Mouse (Mus musculus): ENCODE measurements around the gene Pip4k2a. TPM values are rescaled to one million over a fixed set of nuclear protein-coding genes. Genes with fewer than 3 reads are reported as not detected.

Gene Pip4k2a
- polyA plus RNA-seq, 1 experiment, result 78.1 TPM

DNA sequence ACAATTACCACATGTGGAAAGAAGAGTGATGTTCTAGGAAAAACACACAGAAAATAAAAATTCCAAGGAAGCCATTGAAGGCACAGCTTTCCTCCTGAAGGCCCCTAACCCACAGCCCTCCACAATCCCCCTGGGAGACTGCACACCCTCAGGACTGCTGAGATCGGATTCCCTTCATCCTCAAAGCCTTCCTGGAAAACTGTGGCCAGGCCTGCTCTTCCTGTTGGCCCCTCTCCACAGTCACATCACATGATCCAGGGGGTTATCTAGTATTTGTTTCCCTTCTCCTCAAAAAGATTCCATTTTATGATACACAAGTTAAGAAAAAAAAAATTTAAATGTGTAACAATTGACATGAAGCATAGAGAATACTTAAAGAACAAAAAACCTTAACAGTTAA, 59.7 kb downstream of the Pip4k2a start:
- Histone ChIP-seq H3K4me3 (replicated peaks; ENCODE audit: insufficient read depth, low read depth, low read length) (no peak overlapping the region), H3K27ac (ENCODE audit: insufficient read depth, low read length) (no peak overlapping the region), H3K27me3 (ENCODE audit: control insufficient read depth, insufficient read depth, low read length) (no peaks in the 10 kb centered on the region), H3K4me1 (ENCODE audit: control insufficient read depth, insufficient read depth, low read length) (peaks cover 8% of the 10 kb centered on the region)
- no peak for DNase-seq
- WGBS, result 69% methylated on average over 1 of the region's 1 CpGs
- TF ChIP-seq POLR2A (IDR thresholded peaks at IDR 0.05; ENCODE audit: borderline replicate concordance, insufficient read depth, low read length) (no peak), CTCF (IDR thresholded peaks at IDR 0.05; ENCODE audit: borderline replicate concordance, insufficient read depth, low read depth, low read length) (no peak)

DNA sequence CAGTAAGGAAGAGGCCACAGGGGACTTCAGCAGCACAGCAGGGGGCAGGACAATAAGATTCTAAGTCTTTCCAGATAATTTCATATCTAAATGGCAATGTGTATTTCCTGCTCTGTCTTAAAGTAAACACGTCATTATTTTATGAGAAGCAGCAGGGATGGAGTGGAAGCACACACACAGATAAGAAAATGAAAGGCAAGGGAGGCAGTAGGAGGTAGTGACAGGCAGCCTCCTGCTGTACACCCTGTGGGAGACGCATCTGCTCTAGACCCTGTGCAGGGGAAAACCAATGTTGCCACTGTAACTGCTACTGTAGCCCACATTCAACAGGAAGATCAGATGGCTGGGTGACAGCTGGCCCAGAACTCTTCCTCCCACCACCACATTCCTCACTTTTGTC, 60.3 kb downstream of the Pip4k2a start:
- H3K27ac ChIP-seq (ENCODE audit: insufficient read depth, low read length), result no peak overlapping the region
- H3K4me3 ChIP-seq (replicated peaks; ENCODE audit: insufficient read depth, low read depth, low read length), result no peak overlapping the region
- TF ChIP-seq CTCF (IDR thresholded peaks at IDR 0.05; ENCODE audit: borderline replicate concordance, insufficient read depth, low read depth, low read length), result no peak
- no peak for TF ChIP-seq POLR2A (IDR thresholded peaks at IDR 0.05; ENCODE audit: borderline replicate concordance, insufficient read depth, low read length)
- H3K27me3 ChIP-seq (ENCODE audit: control insufficient read depth, insufficient read depth, low read length), result no peaks in the 10 kb centered on the region
- 46% methylated on average over 2 of the region's 2 CpGs for WGBS
- H3K4me1 ChIP-seq (ENCODE audit: control insufficient read depth, insufficient read depth, low read length), result peaks cover 7% of the 10 kb centered on the region; the same call in 1 of the 2 replicates
- no peak for DNase-seq

DNA sequence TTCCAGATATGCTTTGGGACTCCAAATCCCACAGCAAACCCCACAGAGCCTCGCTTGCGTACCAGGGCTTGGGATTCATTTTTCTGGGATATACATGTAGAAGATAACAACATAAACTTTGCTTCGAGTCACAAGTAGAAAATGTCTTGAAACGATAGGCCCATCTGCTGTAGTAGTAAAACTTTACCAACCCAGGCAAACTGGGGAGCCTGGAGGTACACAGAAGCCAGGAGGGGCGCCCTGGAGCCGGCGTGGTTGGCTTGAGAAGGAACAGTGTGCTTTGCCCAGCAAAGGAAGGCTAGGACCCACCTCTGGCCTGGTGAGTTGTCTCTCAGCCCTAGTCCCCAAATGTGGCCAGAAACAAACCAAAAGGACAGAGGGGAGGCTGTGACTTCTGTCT, 61.5 kb downstream of the Pip4k2a start:
- no peak for TF ChIP-seq POLR2A (IDR thresholded peaks at IDR 0.05; ENCODE audit: borderline replicate concordance, insufficient read depth, low read length)
- TF ChIP-seq CTCF (IDR thresholded peaks at IDR 0.05; ENCODE audit: borderline replicate concordance, insufficient read depth, low read depth, low read length), result no peak
- 96% methylated on average over 7 of the region's 7 CpGs for WGBS

GRCm38 (mm10) chr2:18935581-18936027, 62.3 kb downstream of the Pip4k2a start:
- WGBS, result 90% methylated on average over 2 of the region's 2 CpGs

More for the DNA sequence above, 61.5 kb downstream of the Pip4k2a start:
- Histone ChIP-seq H3K4me3 (replicated peaks; ENCODE audit: insufficient read depth, low read depth, low read length) (no peak overlapping the region), H3K27me3 (ENCODE audit: control insufficient read depth, insufficient read depth, low read length) (no peaks in the 10 kb centered on the region), H3K4me1 (ENCODE audit: control insufficient read depth, insufficient read depth, low read length) (peaks cover 7% of the 10 kb centered on the region; the same call in 1 of the 2 replicates), H3K27ac (ENCODE audit: insufficient read depth, low read length) (no peak overlapping the region)
- no peak for DNase-seq

DNA sequence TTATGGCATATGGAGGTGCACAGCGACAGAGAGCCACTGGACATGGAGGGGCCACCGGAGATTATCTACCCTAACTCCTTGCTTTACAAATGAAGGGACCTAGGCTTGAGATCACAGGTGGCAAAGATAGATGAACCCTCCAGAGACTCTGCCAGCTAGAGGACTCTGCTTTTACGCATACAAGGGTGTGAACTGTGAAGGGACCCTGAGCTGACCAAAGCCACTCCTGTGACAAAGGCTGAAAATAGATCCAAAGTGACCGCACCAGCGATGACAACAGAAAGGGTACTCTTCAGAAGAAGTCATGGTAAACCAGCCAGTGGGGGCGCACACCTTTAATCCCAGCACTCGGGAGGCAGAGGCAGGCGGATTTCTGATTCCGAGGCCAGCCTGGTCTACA, 63.8 kb downstream of the Pip4k2a start:
- TF ChIP-seq CTCF (IDR thresholded peaks at IDR 0.05; ENCODE audit: borderline replicate concordance, insufficient read depth, low read depth, low read length) (no peak), POLR2A (IDR thresholded peaks at IDR 0.05; ENCODE audit: borderline replicate concordance, insufficient read depth, low read length) (no peak)
- WGBS, result 95% methylated on average over 9 of the region's 9 CpGs
- no peak for DNase-seq
- H3K4me1 ChIP-seq (ENCODE audit: control insufficient read depth, insufficient read depth, low read length), result peaks cover 7% of the 10 kb centered on the region; the same call in 1 of the 2 replicates
- H3K27me3 ChIP-seq (ENCODE audit: control insufficient read depth, insufficient read depth, low read length), result no peaks in the 10 kb centered on the region
- H3K27ac ChIP-seq (ENCODE audit: insufficient read depth, low read length), result no peak overlapping the region
- H3K4me3 ChIP-seq (replicated peaks; ENCODE audit: insufficient read depth, low read depth, low read length), result no peak overlapping the region

More at GRCm38 (mm10) chr2:18935581-18936027, 62.3 kb downstream of the Pip4k2a start:
- Histone ChIP-seq H3K27ac (ENCODE audit: insufficient read depth, low read length) (no peak overlapping the region), H3K4me1 (ENCODE audit: control insufficient read depth, insufficient read depth, low read length) (peaks cover 7% of the 10 kb centered on the region; the same call in 1 of the 2 replicates), H3K27me3 (ENCODE audit: control insufficient read depth, insufficient read depth, low read length) (no peaks in the 10 kb centered on the region), H3K4me3 (replicated peaks; ENCODE audit: insufficient read depth, low read depth, low read length) (no peak overlapping the region)
- TF ChIP-seq CTCF (IDR thresholded peaks at IDR 0.05; ENCODE audit: borderline replicate concordance, insufficient read depth, low read depth, low read length), result no peak
- no peak for TF ChIP-seq POLR2A (IDR thresholded peaks at IDR 0.05; ENCODE audit: borderline replicate concordance, insufficient read depth, low read length)
- DNase-seq, result no peak

- TF ChIP-seq POLR2A (IDR thresholded peaks at IDR 0.05; ENCODE audit: borderline replicate concordance, insufficient read depth, low read length) (no peak), CTCF (IDR thresholded peaks at IDR 0.05; ENCODE audit: borderline replicate concordance, insufficient read depth, low read depth, low read length) (no peak)
- DNase-seq, result no peak
- no peaks in the 10 kb centered on the region for H3K27me3 ChIP-seq (ENCODE audit: control insufficient read depth, insufficient read depth, low read length)
- no peak overlapping the region for H3K27ac ChIP-seq (ENCODE audit: insufficient read depth, low read length)
- peaks cover 7% of the 10 kb centered on the region; the same call in 1 of the 2 replicates for H3K4me1 ChIP-seq (ENCODE audit: control insufficient read depth, insufficient read depth, low read length)
- no peak overlapping the region for H3K4me3 ChIP-seq (replicated peaks; ENCODE audit: insufficient read depth, low read depth, low read length)
- 67% methylated on average over 7 of the region's 7 CpGs for WGBS
Measured at GRCm38 (mm10) chr2:18933418-18933817, 64.5 kb downstream of the Pip4k2a start.

DNA sequence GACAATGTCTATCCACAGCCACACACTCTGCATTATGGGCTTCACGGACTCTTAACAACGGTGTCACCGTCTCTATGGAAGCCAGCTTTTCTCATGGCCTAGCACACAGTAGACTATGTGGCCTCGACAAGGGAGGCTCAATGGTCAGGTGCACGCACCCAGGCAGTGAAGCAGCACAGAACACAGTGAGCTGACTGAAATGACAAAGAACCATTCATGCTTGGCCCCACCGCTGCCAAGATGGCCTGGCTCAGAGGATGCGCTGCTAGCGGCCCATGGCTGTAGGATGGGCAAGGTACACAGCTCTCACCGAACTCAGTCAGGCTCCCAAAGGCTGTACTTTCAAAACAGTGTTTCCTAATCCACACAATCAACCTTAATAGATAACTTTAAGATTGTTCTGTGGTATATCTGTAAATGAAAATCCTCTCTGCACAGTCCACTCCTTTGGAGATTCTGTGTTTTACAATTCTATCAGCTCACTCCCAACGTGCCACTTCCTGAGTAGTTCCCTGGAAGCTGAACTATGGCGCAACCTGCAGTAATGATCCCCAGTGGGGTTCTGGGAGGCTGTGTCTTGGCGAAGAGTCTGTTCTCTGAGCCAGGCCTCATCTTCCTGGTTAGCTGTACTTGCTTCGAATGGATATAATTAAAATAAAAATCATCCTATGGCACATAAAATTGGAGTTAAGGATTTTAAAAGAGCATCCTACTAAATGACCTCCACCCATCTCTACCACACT, 67.4 kb downstream of the Pip4k2a start:
- Histone ChIP-seq H3K4me1 (ENCODE audit: control insufficient read depth, insufficient read depth, low read length) (peaks cover 4% of the 10 kb centered on the region), H3K27ac (ENCODE audit: insufficient read depth, low read length) (no peak overlapping the region), H3K4me3 (replicated peaks; ENCODE audit: insufficient read depth, low read depth, low read length) (no peak overlapping the region), H3K27me3 (ENCODE audit: control insufficient read depth, insufficient read depth, low read length) (no peaks in the 10 kb centered on the region)
- WGBS, result 74% methylated on average over 13 of the region's 13 CpGs
- DNase-seq, result peak in 1 of 2 experiments; percentile 21
- no peak for TF ChIP-seq CTCF (IDR thresholded peaks at IDR 0.05; ENCODE audit: borderline replicate concordance, insufficient read depth, low read depth, low read length)
- no peak for TF ChIP-seq POLR2A (IDR thresholded peaks at IDR 0.05; ENCODE audit: borderline replicate concordance, insufficient read depth, low read length)
